Mouse (Mus musculus) liver, embryonic 14.5 days (tissue): ENCODE measurements at regions not wholly inside any gene's neighbourhood (a gene's known extent, or its start where the extent isn't known, plus 50 kb on each side); places are given as distances from the start of the nearest gene placed in this dataset.

Experiments
- CTCF ChIP-seq: IDR thresholded peaks from 2 replicates; pipeline ENCODE4 v1.5.1; 2016; ENCODE audit warnings: antibody characterized with exemption, low read depth, control low read depth
- EP300 ChIP-seq: IDR thresholded peaks from 2 replicates; pipeline ENCODE4 v1.6.1; 2016; ENCODE audit warnings: antibody characterized with exemption, low read depth

- no peak for TF ChIP-seq CTCF
- TF ChIP-seq EP300 = no peak
Observed at GRCm38 (mm10) chr7:70660162-70660561, 293.6 kb upstream of the Nr2f2 start.
